Mouse (Mus musculus): ENCODE data around the gene Lhx4.

- TF ChIP-seq POLR2A (IDR thresholded peaks at IDR 0.05; ENCODE audit: borderline replicate concordance, insufficient read depth, low read length), result no peak
- TF ChIP-seq CTCF (IDR thresholded peaks at IDR 0.05; ENCODE audit: borderline replicate concordance, insufficient read depth, low read depth, low read length), result no peak
Observed at GRCm38 (mm10) chr1:155698373-155699159, 52.9 kb downstream of the Lhx4 start.

All from cerebellum, adult 2 months (tissue).